In the genomic region with DNA sequence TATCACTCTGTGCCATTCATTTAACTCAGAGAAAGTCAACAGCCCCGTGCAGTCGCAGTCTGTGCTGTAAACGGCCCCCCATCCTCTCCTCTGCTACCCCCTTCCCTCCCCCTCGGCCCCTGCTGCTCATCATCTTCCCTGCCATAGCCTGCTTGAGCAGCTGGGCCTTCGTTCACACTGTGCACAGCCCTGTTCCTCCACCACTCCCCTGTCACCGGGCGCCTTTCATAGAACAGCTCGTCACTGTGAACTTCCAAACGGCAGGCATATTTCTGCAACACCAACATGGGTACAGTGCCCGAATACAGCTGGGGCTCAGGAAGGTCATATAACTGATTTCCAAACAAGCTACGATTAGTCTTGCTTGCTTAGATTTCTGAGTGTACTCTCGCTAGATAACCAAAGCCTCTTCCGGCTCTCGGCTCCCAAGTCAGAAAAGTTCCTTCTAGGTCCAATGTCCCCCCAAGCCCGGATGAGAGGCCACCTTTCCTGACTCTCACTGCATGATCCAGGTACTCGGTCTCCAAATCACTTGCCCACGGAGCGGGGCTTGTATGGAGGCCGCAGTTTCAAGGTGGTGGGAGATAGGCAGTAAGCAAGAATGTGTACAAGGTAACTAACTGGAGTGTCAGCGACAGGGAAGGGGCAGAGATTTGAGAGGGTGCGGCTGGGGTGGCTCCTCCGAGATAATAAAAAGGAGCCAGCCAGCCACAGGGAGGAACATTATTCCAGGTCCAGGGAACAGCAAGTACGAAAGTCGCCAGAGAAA, we compare ENCODE assay signal across 8 mouse cellular contexts.
DNase-seq lines count a peak whose midpoint lies in the region; ATAC-seq and TF ChIP-seq lines count a peak whose summit lies in the region.

No protein-coding gene starts in this region.

- peak; percentile 35 for ATAC-seq in forebrain, embryonic 16.5 days
- no peak for ATAC-seq in liver, embryonic 15.5 days (ENCODE audit: insufficient read depth)

- 24% methylated on average over 24 of the region's 24 CpGs for WGBS in forebrain, embryonic 16.5 days
- WGBS in liver, embryonic 15.5 days (ENCODE audit: insufficient replicate concordance), result 43% methylated on average over 24 of the region's 24 CpGs

- H3K36me3 ChIP-seq in C2C12 (ENCODE audit: control insufficient read depth, insufficient read depth), result no peaks in the 10 kb centered on the region
- H3K36me3 ChIP-seq in forebrain, embryonic 16.5 days (ENCODE audit: control insufficient read depth, insufficient read depth), result no peaks in the 10 kb centered on the region
- H3K36me3 ChIP-seq in liver, embryonic 15.5 days (replicated peaks), result no peaks in the 10 kb centered on the region

- H3ac ChIP-seq in C2C12 (ENCODE audit: control insufficient read depth, insufficient read length, low read depth), result peak overlapping the region; percentile 2

- peak overlapping the region; percentile 62 for H3K4me3 ChIP-seq in gastrocnemius, adult 2 months
- H3K4me3 ChIP-seq in C2C12 (ENCODE audit: insufficient read depth, poor library complexity, severe bottlenecking), result no peak overlapping the region
- peak overlapping the region; percentile 34 for H3K4me3 ChIP-seq in forebrain, embryonic 16.5 days (replicated peaks; ENCODE audit: low read length)
- no peak overlapping the region; the same call in 1 of the 2 replicates for H3K4me3 ChIP-seq in liver, embryonic 15.5 days (replicated peaks)

- no peak for TF ChIP-seq CTCF in gastrocnemius, adult 2 months (IDR thresholded peaks at IDR 0.05)
- no peak for TF ChIP-seq CTCF in C2C12 (IDR thresholded peaks at IDR 0.05; ENCODE audit: control insufficient read depth, insufficient read depth, insufficient read length)

- no peaks in the 10 kb centered on the region for H3K27me3 ChIP-seq in C2C12 (ENCODE audit: control insufficient read depth, insufficient read depth, insufficient read length)
- H3K27me3 ChIP-seq in forebrain, embryonic 16.5 days (replicated peaks; ENCODE audit: control insufficient read depth, insufficient read depth, low read length), result peaks cover 7% of the 10 kb centered on the region; the same call in 1 of the 2 replicates
- peaks cover 46% of the 10 kb centered on the region for H3K27me3 ChIP-seq in liver, embryonic 15.5 days

- peak overlapping the region; percentile 48 for H3K27ac ChIP-seq in gastrocnemius, adult 2 months
- H3K27ac ChIP-seq in forebrain, embryonic 16.5 days (ENCODE audit: low read length), result no peak overlapping the region
- H3K27ac ChIP-seq in liver, embryonic 15.5 days (replicated peaks), result no peak overlapping the region

- peak overlapping the region; percentile 45 for H3K9ac ChIP-seq in forebrain, embryonic 16.5 days (replicated peaks; ENCODE audit: low read depth, low read length)
- H3K9ac ChIP-seq in liver, embryonic 15.5 days, result no peak overlapping the region

- DNase-seq in gastrocnemius, adult 2 months, result no peak
- no peak for DNase-seq in gastrocnemius, adult 8-10 months (ENCODE audit: low spot score in 2 of 2)
- no peak for DNase-seq in urinary bladder, adult 18-20 months (ENCODE audit: low spot score in 2 of 2)
- no peak for DNase-seq in adrenal gland, adult 8-10 months
- no peak for DNase-seq in urinary bladder, adult 2 months (ENCODE audit: low spot score)

- H3K9me3 ChIP-seq in forebrain, embryonic 16.5 days (ENCODE audit: control insufficient read depth, low read length), result no peaks in the 10 kb centered on the region
- H3K9me3 ChIP-seq in liver, embryonic 15.5 days (replicated peaks), result no peaks in the 10 kb centered on the region

- H3K4me1 ChIP-seq in forebrain, embryonic 16.5 days (replicated peaks; ENCODE audit: control insufficient read depth, insufficient read depth, low read length), result peaks cover 44% of the 10 kb centered on the region
- H3K4me1 ChIP-seq in liver, embryonic 15.5 days (replicated peaks), result peaks cover 15% of the 10 kb centered on the region

- H3K79me2 ChIP-seq in C2C12 (ENCODE audit: control insufficient read depth, insufficient read depth), result no peaks in the 10 kb centered on the region

- no peaks in the 10 kb centered on the region for H3K79me3 ChIP-seq in C2C12 (ENCODE audit: low read depth)

- H3K4me2 ChIP-seq in forebrain, embryonic 16.5 days (ENCODE audit: low read length), result peak overlapping the region; percentile 62
- peak overlapping the region; percentile 54 for H3K4me2 ChIP-seq in liver, embryonic 15.5 days

- intact Hi-C loops in gastrocnemius, adult 2 months (cut with DNase I), result loop anchor here (1.0 to 2.0 kb wide), 2 partner anchors 74 to 164 kb away; no protein-coding TSS in a partner anchor

TF ChIP-seq in C2C12, 6 proteins besides CTCF, POLR2A, EP300 and RAD21:
- no peak for TF ChIP-seq MYOD1 (IDR thresholded peaks at IDR 0.05; ENCODE audit: control insufficient read depth, insufficient read length, low read depth)
- no peak for TF ChIP-seq MYOG (IDR thresholded peaks at IDR 0.05; ENCODE audit: control insufficient read depth, extremely low read depth, insufficient read length)
- no peak for TF ChIP-seq MAX (IDR thresholded peaks at IDR 0.05)
- TF ChIP-seq CEBPB (IDR thresholded peaks at IDR 0.05; ENCODE audit: low read depth), result no peak
- TF ChIP-seq FOSL1 (IDR thresholded peaks at IDR 0.05; ENCODE audit: insufficient read depth, low read length, poor library complexity, severe bottlenecking), result no peak
- TF ChIP-seq USF1 (IDR thresholded peaks at IDR 0.05; ENCODE audit: low read depth), result no peak

Comparison
In these comparisons a context has a peak if more than half of its experiments do, and no peak if none do; other contexts are left out.
1. H3K4me3 ChIP-seq: peak in gastrocnemius, adult 2 months (single experiment) and forebrain, embryonic 16.5 days (single experiment); none in C2C12 (single experiment) and liver, embryonic 15.5 days (single experiment).